Mouse (Mus musculus): ENCODE measurements around the gene Cep104. TPM values are rescaled to one million over a fixed set of nuclear protein-coding genes. Genes with fewer than 3 reads are reported as not detected.

The Cep104 gene
- total RNA-seq, 1 experiment from 2014 or later: 22.3 TPM

DNA sequence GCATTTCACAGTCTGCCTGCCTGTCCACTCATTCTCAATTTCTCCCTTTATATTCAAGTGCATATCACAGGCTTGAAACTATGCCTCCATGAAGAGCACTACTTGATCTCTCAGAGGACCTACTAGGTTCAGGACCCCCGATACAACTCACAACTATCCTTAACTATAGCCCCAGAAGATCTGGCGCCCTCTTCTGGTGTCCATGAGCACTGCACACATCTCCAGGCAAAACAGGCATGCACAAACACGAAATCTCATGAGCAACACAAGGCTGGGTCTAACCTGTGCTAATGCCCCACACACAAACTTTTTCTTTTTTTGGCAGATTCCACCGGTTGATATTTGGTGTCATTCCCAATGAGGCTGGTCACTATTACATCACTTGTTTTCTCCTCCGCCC is 70.8 kb downstream of the Cep104 start:
- DNase-seq: no peak

DNA sequence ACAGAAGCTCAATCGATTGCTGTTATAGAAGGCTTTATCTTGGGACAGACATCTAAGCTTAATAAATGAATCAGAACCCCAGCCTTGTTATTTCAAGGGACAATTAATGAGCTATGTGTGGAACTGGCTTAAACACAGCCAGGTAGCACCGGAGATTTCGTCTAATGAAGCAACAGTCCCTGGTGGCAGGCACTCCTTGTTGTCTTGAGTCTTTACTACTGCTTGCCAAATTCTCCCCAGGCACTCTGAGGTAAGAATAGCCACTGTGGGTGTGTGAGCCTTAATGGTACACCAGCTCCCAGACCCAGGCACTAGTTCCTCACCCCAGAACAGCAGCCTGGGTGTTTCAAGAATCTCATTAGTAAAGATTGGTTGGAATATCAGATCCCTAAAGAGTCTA is 76.4 kb downstream of the Cep104 start:
- no peak for DNase-seq

DNA sequence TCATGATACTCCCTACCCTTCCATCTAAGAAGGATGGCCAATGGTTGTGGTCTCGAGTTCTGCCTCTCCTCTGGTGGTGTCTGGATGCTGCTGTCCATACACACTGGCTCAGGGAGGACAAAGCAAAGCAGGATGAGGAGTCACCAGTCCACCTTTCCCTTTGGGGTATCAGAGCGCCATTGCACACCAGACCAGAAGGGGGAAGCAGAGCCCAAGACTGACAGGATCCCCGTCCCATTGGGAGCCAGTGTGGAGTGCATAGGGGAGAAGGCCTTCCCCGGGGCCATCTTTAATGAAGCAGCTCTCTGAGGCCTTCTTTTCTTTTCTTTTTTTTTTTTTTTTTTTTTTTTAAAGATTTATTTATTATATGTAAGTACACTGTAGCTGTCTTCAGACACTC is 78.1 kb downstream of the Cep104 start:
- DNase-seq: no peak

DNA sequence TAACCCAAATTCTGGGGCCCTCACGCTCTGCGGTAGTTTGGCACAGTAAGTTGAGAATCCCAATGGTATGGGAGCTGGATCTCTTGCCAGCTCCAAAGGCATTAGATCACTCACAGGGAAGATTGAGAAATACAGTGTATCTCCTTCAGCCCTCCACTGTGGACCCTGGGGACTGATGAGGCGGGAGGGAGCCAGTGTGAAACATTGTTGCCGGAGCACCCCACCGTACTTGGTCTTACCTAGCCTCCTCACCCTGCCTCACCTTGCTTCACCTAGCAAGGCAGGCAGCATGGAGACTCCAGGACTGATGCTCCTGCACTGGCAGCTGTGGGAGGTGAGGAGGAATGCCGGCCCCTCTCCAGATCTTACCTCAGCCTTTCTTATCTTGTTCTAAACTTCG is 80.5 kb downstream of the Cep104 start:
- DNase-seq: no peak

DNA sequence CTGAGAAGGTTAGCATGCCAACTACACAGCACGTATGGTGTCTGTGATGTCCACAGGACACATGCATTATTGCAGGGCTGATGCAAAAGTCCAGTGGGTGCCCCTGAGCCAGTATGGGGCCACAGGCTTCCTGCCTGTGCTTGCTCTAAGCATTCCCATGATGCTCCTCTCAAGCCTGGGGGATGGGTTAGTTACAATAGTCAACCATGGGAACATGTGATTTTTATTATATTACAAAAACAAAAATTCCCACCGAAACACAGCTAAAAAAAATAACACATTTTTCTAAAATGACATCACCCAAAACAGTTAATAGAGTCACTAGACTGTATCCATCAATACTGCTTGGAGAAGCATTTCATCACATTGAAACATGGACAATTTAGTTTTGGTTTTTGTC is 81.1 kb downstream of the Cep104 start:
- no peak for DNase-seq

DNA sequence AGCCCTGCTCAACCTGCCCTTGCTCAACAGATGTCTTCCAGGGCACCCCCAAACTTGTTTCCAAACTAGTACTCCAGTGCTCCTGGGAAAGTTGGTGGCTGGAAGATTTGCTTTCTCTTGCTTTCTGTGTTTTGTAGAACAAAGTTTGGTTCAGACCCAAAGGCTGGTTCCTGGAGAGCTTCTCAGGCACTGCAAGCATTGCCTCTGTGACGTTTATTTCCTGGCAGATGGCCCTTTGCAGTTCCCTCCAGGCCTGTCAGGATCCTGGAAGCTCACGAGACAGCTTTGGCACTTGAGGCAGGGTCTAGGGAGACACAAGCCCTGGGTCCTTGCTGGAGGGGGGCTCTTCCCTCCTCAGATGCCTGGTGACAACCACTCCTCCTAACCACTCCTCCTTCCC is 81.7 kb downstream of the Cep104 start:
- DNase-seq: peak; percentile 24

DNA sequence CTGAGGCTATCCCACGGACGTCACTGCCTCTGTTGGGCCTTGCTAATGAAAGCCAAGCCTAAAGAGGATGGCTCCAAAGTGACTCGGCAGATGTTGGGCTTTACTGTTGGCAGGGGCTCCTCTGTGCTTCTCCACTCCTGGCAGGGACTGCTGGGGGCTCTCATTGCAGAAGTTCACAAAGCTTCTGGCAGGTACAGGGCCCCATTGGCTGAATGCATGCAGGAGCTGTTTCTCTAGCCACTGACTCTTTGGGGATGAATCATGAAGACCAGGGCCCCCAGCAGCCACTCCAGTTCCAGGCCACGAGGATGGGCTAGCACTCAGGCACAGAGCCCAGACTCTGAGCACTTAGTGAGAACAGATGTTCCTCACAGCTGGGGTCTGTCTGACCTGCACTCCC is 82.7 kb downstream of the Cep104 start:
- DNase-seq: no peak

Other genes with a start within 250 kb of the Cep104 start
- gene A430005L14Rik, start 18.0 kb upstream of the Cep104 start, total RNA-seq (2021): 19.4 and 19.5 TPM in 2 replicates
- 4.3 and 7.4 TPM in 2 replicates for gene Dffb, start 68 bp upstream of the Cep104 start, total RNA-seq (2021)
- 39.8 and 44.3 TPM in 2 replicates for gene Lrrc47, start 36.5 kb downstream of the Cep104 start, total RNA-seq (2021)
- gene Smim1, start 51.0 kb downstream of the Cep104 start, total RNA-seq (2021): 31.4 and 33.0 TPM in 2 replicates
- not detected in 2 replicates for gene Ccdc27, start 67.5 kb downstream of the Cep104 start, total RNA-seq (2021)
- gene Trp73, start 165.0 kb downstream of the Cep104 start, total RNA-seq (2021): not detected in 2 replicates
- 13.7 and 18.9 TPM in 2 replicates for gene Wrap73, start 167.2 kb downstream of the Cep104 start, total RNA-seq (2021)
- gene Tprgl, start 185.5 kb downstream of the Cep104 start, total RNA-seq (2021): 125 and 132 TPM in 2 replicates
- gene Megf6, start 195.5 kb downstream of the Cep104 start, total RNA-seq (2021): 7.3 and 8.3 TPM in 2 replicates

Data from adrenal gland, postnatal 14 days (tissue).